Mouse (Mus musculus): ENCODE results near the gene Arf3. TPM values are rescaled to one million over a fixed set of nuclear protein-coding genes. Genes with fewer than 3 reads are reported as not detected.
"Not testable (repeated sequence)": the region's sequence is repeated elsewhere in the genome, so short reads cannot be mapped to it uniquely, and the experiment has no call there.

Arf3 gene
- total RNA-seq (2014; rRNA removed) (122 and 144 TPM in 2 replicates), polyA plus RNA-seq (2015; fragmentation: Nextera tagmentation; extraction: Ambion mirVana) (89.2 and 93.8 TPM in 2 replicates)

DNA sequence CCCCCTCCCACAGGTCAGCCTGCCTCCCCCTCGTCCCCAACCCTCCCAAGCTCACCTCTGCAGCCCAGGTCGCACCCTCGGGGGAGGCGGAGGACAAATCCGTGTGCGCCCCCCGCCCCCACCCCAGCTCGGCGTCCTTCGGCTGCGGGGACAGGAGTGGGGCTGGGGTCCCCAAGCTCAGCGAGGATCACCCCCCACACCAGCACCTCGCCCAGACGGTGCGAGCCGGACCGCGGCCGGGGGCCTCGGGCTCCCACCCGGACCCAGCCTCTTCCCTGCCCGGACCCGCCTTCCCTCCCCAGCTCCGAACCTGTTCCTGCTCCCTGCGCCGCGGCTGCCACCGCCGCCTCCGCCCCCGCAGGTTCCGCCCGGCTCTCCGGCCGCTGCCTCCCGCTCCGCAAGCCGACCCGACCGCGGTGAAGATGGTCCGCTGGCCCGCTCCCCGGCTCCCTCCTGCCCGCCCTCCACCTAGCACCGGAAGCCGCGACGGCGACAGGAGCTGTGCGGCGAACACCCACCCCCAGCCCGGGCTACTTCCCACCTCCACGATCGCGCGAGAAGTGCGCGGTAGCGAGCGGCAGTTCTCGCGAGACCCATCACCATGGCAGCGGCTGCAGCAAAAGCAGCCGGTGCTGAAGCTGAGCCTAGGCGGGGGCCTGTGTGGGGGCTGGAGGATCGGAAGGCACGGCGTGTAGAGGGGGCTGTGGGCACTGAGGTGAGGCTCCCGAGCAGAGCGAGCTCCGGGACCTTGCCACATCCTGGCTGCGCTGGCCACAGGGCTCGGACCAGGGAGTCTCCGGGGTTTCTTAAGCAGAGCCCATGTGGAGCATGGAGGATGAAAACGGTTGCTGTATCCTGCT lies at the start of gene Arf3:
TSS of gene Arf3 (minus strand) at position 545 of the 860 bp plus-strand sequence.
- H3K27me3 ChIP-seq (ENCODE audit: insufficient read depth, low read length), result no peaks in the 10 kb centered on the region
- peak within 1 kb of the TSS; percentile 97 for H3K27ac ChIP-seq (ENCODE audit: low read depth, low read length)
- 0 out of 2 replicates have a peak, but pooled peaks cover 5% of the 10 kb centered on the region for H3K36me3 ChIP-seq (ENCODE audit: insufficient read depth, low read length)
- no peaks in the 10 kb centered on the region for H3K9me3 ChIP-seq (ENCODE audit: low read length)
- ATAC-seq (ENCODE audit: low FRiP score) (peak; percentile 97), DNase-seq (ENCODE audit: low spot score) (peak; percentile 97)
- TF ChIP-seq CTCF (IDR thresholded peaks at IDR 0.05), result no peak
- H3K4me2 ChIP-seq (ENCODE audit: low read depth, low read length, poor library complexity, severe bottlenecking), result peak within 1 kb of the TSS; percentile 67
- WGBS, result under 1% methylated on average over 59 of the region's 76 CpGs
- H3K4me3 ChIP-seq (ENCODE audit: low read depth, low read length), result peak within 1 kb of the TSS; percentile 98
- peaks cover 5% of the 10 kb centered on the region; the same call in 1 of the 2 replicates for H3K4me1 ChIP-seq (ENCODE audit: insufficient read depth, low read length)
- H3K9ac ChIP-seq (replicated peaks; ENCODE audit: low read length, poor library complexity, severe bottlenecking), result peak within 1 kb of the TSS; percentile 97

DNA sequence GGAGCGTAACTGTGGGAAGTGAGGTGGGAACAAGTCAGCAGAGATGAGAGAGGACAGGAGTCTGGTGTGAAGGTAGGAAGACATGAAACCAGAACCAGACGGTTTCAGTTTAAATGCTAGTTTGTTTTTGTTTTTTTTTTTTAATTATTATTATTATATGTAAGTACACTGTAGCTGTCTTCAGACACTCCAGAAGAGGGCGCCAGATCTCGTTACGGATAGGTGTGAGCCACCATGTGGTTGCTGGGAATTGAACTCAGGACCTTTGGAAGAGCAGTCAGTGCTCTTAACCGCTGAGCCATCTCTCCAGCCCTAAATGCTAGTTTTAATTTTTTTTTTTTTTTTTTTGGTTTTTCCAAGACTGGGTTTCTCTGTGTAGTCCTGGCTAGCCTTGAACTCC lies 47.2 kb upstream of the Arf3 start:
- not testable (repeated sequence) for DNase-seq (ENCODE audit: low spot score); H3K4me3 ChIP-seq (ENCODE audit: low read depth, low read length); H3K9ac ChIP-seq (replicated peaks; ENCODE audit: low read length, poor library complexity, severe bottlenecking); H3K9me3 ChIP-seq (ENCODE audit: low read length); ATAC-seq (ENCODE audit: low FRiP score); H3K27ac ChIP-seq (ENCODE audit: low read depth, low read length); H3K4me2 ChIP-seq (ENCODE audit: low read depth, low read length, poor library complexity, severe bottlenecking)
- 0 out of 2 replicates have a peak, but pooled peaks have one; percentile 14 for TF ChIP-seq CTCF (IDR thresholded peaks at IDR 0.05)
- 78% methylated on average over 6 of the region's 6 CpGs for WGBS
- Histone ChIP-seq H3K36me3 (ENCODE audit: insufficient read depth, low read length) (peaks cover 19% of the 10 kb centered on the region), H3K27me3 (ENCODE audit: insufficient read depth, low read length) (peaks cover 38% of the 10 kb centered on the region), H3K4me1 (ENCODE audit: insufficient read depth, low read length) (peaks cover 18% of the 10 kb centered on the region)

DNA sequence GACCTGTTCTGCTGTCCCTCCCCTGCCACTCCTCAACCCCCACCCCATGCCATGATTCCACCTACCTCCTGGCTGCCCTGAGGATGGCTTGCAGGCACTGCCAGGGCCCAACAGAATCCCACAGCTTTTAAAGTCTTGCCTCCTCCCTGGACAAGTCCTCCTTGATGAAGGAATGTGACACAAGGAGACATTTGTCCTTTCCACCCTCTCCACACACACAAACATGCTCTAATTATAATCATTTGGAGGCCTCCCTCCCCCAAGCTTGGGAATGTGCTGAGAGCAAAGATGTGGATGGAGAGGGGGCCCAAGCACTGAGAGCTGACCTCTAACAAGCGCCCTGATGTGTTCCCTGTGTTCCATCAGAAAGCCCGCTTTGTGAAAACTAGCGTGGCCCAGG lies 46.4 kb upstream of the Arf3 start, which contains the start of gene Ddn:
TSS of gene Ddn (minus strand) at position 101 of the 400 bp plus-strand sequence.
- Histone ChIP-seq H3K9me3 (ENCODE audit: low read length) (no peaks in the 10 kb centered on the region), H3K27ac (ENCODE audit: low read depth, low read length) (no peak within 1 kb of the TSS), H3K4me2 (ENCODE audit: low read depth, low read length, poor library complexity, severe bottlenecking) (peak within 1 kb of the TSS; percentile 80), H3K4me1 (ENCODE audit: insufficient read depth, low read length) (peaks cover 18% of the 10 kb centered on the region), H3K27me3 (ENCODE audit: insufficient read depth, low read length) (peaks cover 46% of the 10 kb centered on the region), H3K4me3 (ENCODE audit: low read depth, low read length) (peak within 1 kb of the TSS; percentile 52), H3K36me3 (ENCODE audit: insufficient read depth, low read length) (peaks cover 16% of the 10 kb centered on the region), H3K9ac (replicated peaks; ENCODE audit: low read length, poor library complexity, severe bottlenecking) (0 out of 2 replicates have a peak within 1 kb of the TSS, but pooled peaks have one; percentile 14)
- no peak for ATAC-seq (ENCODE audit: low FRiP score)
- no peak for DNase-seq (ENCODE audit: low spot score)
- no peak for TF ChIP-seq CTCF (IDR thresholded peaks at IDR 0.05)
- WGBS, result 74% methylated on average over 3 of the region's 3 CpGs

DNA sequence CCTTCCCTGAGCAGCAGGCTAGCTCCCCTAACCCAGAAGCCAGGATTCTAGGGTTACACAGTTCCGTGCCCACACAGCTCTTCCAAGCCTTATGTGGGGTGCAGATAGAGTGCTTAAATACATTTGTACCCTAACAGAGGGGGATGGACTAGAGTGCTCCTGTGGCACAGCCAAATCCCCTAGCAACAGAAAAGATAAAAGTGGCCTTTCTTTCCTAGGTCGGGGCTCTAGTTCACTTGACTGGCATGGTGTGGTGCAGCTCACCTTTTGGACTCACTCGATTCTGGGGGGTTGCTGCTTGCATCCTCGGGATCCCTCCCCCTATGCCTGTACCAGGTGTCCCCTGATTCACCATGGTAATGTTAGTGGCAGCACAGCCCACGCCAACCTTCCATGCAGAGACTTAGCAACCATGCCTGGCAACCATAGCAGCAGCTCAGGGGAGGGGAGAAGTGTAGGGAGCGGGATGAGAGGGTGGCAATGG lies 45.7 kb upstream of the Arf3 start:
- H3K27me3 ChIP-seq (ENCODE audit: insufficient read depth, low read length), result peaks cover 50% of the 10 kb centered on the region
- 0 out of 2 replicates have a peak overlapping the region, but pooled peaks have one; percentile 14 for H3K9ac ChIP-seq (replicated peaks; ENCODE audit: low read length, poor library complexity, severe bottlenecking)
- H3K9me3 ChIP-seq (ENCODE audit: low read length), result no peaks in the 10 kb centered on the region
- WGBS, result 8% methylated on average over 6 of the region's 6 CpGs
- peak; percentile 15 for DNase-seq (ENCODE audit: low spot score)
- no peak for ATAC-seq (ENCODE audit: low FRiP score)
- peaks cover 9% of the 10 kb centered on the region for H3K36me3 ChIP-seq (ENCODE audit: insufficient read depth, low read length)
- peak overlapping the region; percentile 52 for H3K4me3 ChIP-seq (ENCODE audit: low read depth, low read length)
- no peak for TF ChIP-seq CTCF (IDR thresholded peaks at IDR 0.05)
- H3K4me2 ChIP-seq (ENCODE audit: low read depth, low read length, poor library complexity, severe bottlenecking), result peak overlapping the region; percentile 80
- peaks cover 18% of the 10 kb centered on the region for H3K4me1 ChIP-seq (ENCODE audit: insufficient read depth, low read length)
- H3K27ac ChIP-seq (ENCODE audit: low read depth, low read length), result no peak overlapping the region

DNA sequence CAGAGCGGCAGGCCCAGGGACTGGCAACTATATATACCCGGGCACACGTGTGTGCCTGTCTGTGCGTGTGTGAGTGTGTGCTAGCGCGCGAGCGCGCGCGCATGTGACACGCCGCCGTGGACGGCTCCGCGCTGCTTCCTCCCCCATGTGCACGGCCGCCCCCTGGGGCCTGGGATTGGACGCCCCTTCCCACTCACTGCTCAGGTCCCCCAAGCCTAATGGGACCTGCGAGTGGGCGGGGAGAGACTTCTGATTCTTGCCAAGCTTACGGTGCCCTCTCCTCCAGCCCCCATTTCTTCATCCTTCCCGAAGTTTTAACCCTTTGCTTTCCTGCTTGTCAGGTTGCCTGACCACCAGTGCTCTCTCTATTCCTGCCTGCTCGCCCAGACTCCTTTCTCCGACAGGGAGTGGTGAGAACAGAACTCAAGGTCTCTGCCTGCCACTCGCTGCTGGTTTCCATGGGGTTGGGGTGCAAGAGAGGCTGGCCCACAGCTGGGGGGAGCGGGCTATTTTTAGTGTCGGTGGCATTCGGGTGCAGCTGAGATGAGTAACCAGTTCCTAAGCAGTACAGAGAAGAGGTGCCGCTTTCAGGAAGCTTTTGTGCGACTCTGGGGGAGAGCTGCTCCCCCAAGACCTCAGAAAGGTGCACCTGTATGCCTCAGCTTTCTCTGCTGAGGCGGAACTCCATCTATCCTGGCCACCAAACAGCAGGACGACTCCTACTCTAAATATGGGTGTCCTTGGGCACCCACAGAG lies 45.1 kb upstream of the Arf3 start:
- peaks cover 18% of the 10 kb centered on the region for H3K4me1 ChIP-seq (ENCODE audit: insufficient read depth, low read length)
- H3K9ac ChIP-seq (replicated peaks; ENCODE audit: low read length, poor library complexity, severe bottlenecking), result peak overlapping the region; percentile 14; the same call in 1 of the 2 replicates
- peak overlapping the region; percentile 52 for H3K4me3 ChIP-seq (ENCODE audit: low read depth, low read length)
- peaks cover 55% of the 10 kb centered on the region for H3K27me3 ChIP-seq (ENCODE audit: insufficient read depth, low read length)
- peak overlapping the region; percentile 80 for H3K4me2 ChIP-seq (ENCODE audit: low read depth, low read length, poor library complexity, severe bottlenecking)
- peak; percentile 20; the same call in 1 of the 2 replicates for TF ChIP-seq CTCF (IDR thresholded peaks at IDR 0.05)
- ATAC-seq (ENCODE audit: low FRiP score) (peak; percentile 66), DNase-seq (ENCODE audit: low spot score) (peak; percentile 76)
- WGBS, result under 1% methylated on average over 34 of the region's 34 CpGs
- no peak overlapping the region for H3K27ac ChIP-seq (ENCODE audit: low read depth, low read length)
- no peaks in the 10 kb centered on the region for H3K9me3 ChIP-seq (ENCODE audit: low read length)
- H3K36me3 ChIP-seq (ENCODE audit: insufficient read depth, low read length), result peaks cover 4% of the 10 kb centered on the region; the same call in 1 of the 2 replicates

Data from midbrain, postnatal 0 days (tissue).